Mouse (Mus musculus) forebrain, embryonic 12.5 days (tissue): ENCODE data around the gene Vmn2r117. TPM values are rescaled to one million over a fixed set of nuclear protein-coding genes. Genes with fewer than 3 reads are reported as not detected.
A peak's percentile ranks its signal among the peaks of the same experiment; 100 is the strongest.
"Not testable (repeated sequence)": the region's sequence is repeated elsewhere in the genome, so short reads cannot be mapped to it uniquely, and the experiment has no call there.

Experiments used
- ATAC-seq: fragments of 200-750 bp; cut with Nextera tagmentation; 2 replicates; pipeline ENCODE4 v1.8.0; 2017; ENCODE audit warnings: moderate TSS enrichment; ENCODE audit not compliant: low FRiP score
- H3K27ac ChIP-seq: fragments of 300-500 bp; sonication (generic); 2 replicates; pipeline ENCODE4 v1.5.1; 2016; ENCODE audit warnings: mild to moderate bottlenecking
- H3K27me3 ChIP-seq: fragments of 300-500 bp; sonication (generic); 2 replicates; pipeline ENCODE4 v1.6.1; 2016; ENCODE audit warnings: mild to moderate bottlenecking
- H3K36me3 ChIP-seq: fragments of 300-500 bp; sonication (generic); replicated peaks from 2 replicates; pipeline ENCODE4 v1.6.1; 2016; ENCODE audit warnings: mild to moderate bottlenecking
- H3K4me1 ChIP-seq: fragments of 300-500 bp; sonication (generic); 2 replicates; pipeline ENCODE4 v1.6.1; 2016
- H3K4me2 ChIP-seq: fragments of 300-500 bp; sonication (generic); 2 replicates; pipeline ENCODE4 v1.6.1; 2016; ENCODE audit warnings: mild to moderate bottlenecking, moderate library complexity
- H3K4me3 ChIP-seq: fragments of 300-500 bp; sonication (generic); replicated peaks from 2 replicates; pipeline ENCODE4 v1.5.1; 2016; ENCODE audit warnings: mild to moderate bottlenecking
- H3K9ac ChIP-seq: fragments of 300-500 bp; sonication (generic); 2 replicates; pipeline ENCODE4 v1.6.1; 2016; ENCODE audit warnings: mild to moderate bottlenecking
- H3K9me3 ChIP-seq: fragments of 300-500 bp; sonication (generic); 2 replicates; pipeline ENCODE4 v1.6.1; 2016
- WGBS: fragments of 180-500 bp; shearing (Covaris S2); methylation state at CpG from one replicate; pipeline ENCODE4 v1.1.7; 2016; 5-methylcytosine and 5-hydroxymethylcytosine counted together
- polyA plus RNA-seq: library from polyadenylated mRNA; unstranded; fragments of >200 nt; fragmentation: Nextera tagmentation; extraction: Ambion mirVana; gene quantifications from 2 replicates; pipeline ENCODE4 v1.2.1, GENCODE M21; 2016

Vmn2r117 gene
- polyA plus RNA-seq = not detected in 2 replicates

- H3K4me2 ChIP-seq, H3K4me1 ChIP-seq, H3K9ac ChIP-seq, H3K36me3 ChIP-seq, H3K9me3 ChIP-seq, H3K4me3 ChIP-seq, H3K27me3 ChIP-seq, H3K27ac ChIP-seq, ATAC-seq: not testable (repeated sequence)
- 67% methylated on average over 1 of the region's 1 CpGs for WGBS
Measured at GRCm38 (mm10) chr17:23479599-23479998, at the start of gene Vmn2r117. Gene Vmn2r117 (minus strand): TSS chr17:23479699.

- H3K4me1 ChIP-seq, H3K4me2 ChIP-seq, H3K27me3 ChIP-seq, H3K9ac ChIP-seq, H3K36me3 ChIP-seq, H3K27ac ChIP-seq, H3K4me3 ChIP-seq, ATAC-seq, H3K9me3 ChIP-seq: not testable (repeated sequence)
- 72% methylated on average over 30 of the region's 30 CpGs for WGBS
Measured at GRCm38 (mm10) chr17:23522941-23523732, 43.6 kb upstream of the Vmn2r117 start.

GRCm38 (mm10) chr17:23518701-23519423 lies 39.4 kb upstream of the Vmn2r117 start:
- no peak overlapping the region for H3K4me2 ChIP-seq
- H3K4me3 ChIP-seq = no peak overlapping the region
- no peaks in the 10 kb centered on the region for H3K4me1 ChIP-seq
- no peaks in the 10 kb centered on the region for H3K27me3 ChIP-seq
- ATAC-seq = peak; percentile 46; the same call in 1 of the 2 replicates
- WGBS = 67% methylated on average over 2 of the region's 2 CpGs
- H3K9me3 ChIP-seq = 0 out of 2 replicates have a peak, but pooled peaks cover 7% of the 10 kb centered on the region
- H3K27ac ChIP-seq = no peak overlapping the region
- H3K36me3 ChIP-seq = no peaks in the 10 kb centered on the region
- H3K9ac ChIP-seq = no peak overlapping the region

GRCm38 (mm10) chr17:23433150-23433679 lies 46.3 kb downstream of the Vmn2r117 start:
- H3K9me3 ChIP-seq = peaks cover 9% of the 10 kb centered on the region
- peak; percentile 27; the same call in 1 of the 2 replicates for ATAC-seq
- H3K27ac ChIP-seq = no peak overlapping the region
- H3K4me2 ChIP-seq = no peak overlapping the region
- WGBS = 80% methylated on average over 6 of the region's 6 CpGs
- no peaks in the 10 kb centered on the region for H3K36me3 ChIP-seq
- no peaks in the 10 kb centered on the region for H3K4me1 ChIP-seq
- no peaks in the 10 kb centered on the region for H3K27me3 ChIP-seq
- no peak overlapping the region for H3K9ac ChIP-seq
- H3K4me3 ChIP-seq = no peak overlapping the region

Other genes starting within 250 kb of the Vmn2r117 start
- not detected in 2 replicates for gene Vmn2r114, start 167.2 kb downstream of the Vmn2r117 start, polyA plus RNA-seq
- gene Vmn2r115, start 136.0 kb downstream of the Vmn2r117 start, polyA plus RNA-seq = not detected in 2 replicates
- not detected in 2 replicates for gene Vmn2r116, start 95.1 kb downstream of the Vmn2r117 start, polyA plus RNA-seq
- gene Zfp213, start 84.5 kb upstream of the Vmn2r117 start, polyA plus RNA-seq = 22.7 and 23.7 TPM in 2 replicates
- gene Zfp13, start 119.8 kb upstream of the Vmn2r117 start, polyA plus RNA-seq = 22.1 and 22.6 TPM in 2 replicates
- gene Zscan10, start 121.2 kb upstream of the Vmn2r117 start, polyA plus RNA-seq = 0.17 TPM in 1 of 2 replicates, not detected in the other
- gene Mmp25, start 165.6 kb upstream of the Vmn2r117 start, polyA plus RNA-seq = 0.78 and 0.91 TPM in 2 replicates
- 0.19 and 0.42 TPM in 2 replicates for gene Bicdl2, start 180.8 kb upstream of the Vmn2r117 start, polyA plus RNA-seq
- gene Hcfc1r1, start 193.9 kb upstream of the Vmn2r117 start, polyA plus RNA-seq = 47.1 and 50.3 TPM in 2 replicates
- gene Thoc6, start 194.2 kb upstream of the Vmn2r117 start, polyA plus RNA-seq = 49.3 and 49.7 TPM in 2 replicates
- 3.6 and 4.2 TPM in 2 replicates for gene Tnfrsf12a, start 197.8 kb upstream of the Vmn2r117 start, polyA plus RNA-seq
- gene Cldn6, start 199.6 kb upstream of the Vmn2r117 start, polyA plus RNA-seq = 7.1 and 8.0 TPM in 2 replicates
- 6.3 and 8.2 TPM in 2 replicates for gene Cldn9, start 204.3 kb upstream of the Vmn2r117 start, polyA plus RNA-seq
- gene 1520401A03Rik, start 243.1 kb upstream of the Vmn2r117 start, polyA plus RNA-seq = 0.17 TPM in 1 of 2 replicates, not detected in the other
- 47.3 and 49.6 TPM in 2 replicates for gene Pkmyt1, start 246.6 kb upstream of the Vmn2r117 start, polyA plus RNA-seq